Mouse (Mus musculus): ENCODE measurements at regions not wholly inside any gene's neighbourhood (a gene's known extent, or its start where the extent isn't known, plus 50 kb on each side); places are given as distances from the start of the nearest gene placed in this dataset.

DNA sequence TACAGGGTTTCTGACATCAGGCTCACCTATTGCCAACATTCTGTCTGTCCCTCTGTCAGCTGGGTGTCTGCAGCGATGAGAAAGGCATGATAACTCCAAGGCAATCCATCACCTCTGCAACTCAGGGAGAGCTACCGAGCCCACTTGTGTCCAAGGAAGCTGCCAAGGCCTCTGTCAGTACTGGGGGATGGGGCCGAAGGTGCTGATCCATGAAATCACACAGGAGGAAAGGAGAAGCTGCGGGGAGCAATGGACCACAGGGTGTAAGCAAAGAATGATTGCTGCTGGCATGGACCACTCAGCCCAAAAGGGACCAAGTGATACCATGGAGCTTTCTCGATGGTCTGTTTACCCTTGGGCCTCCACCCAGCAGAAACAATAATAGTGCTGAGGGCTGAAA is 67.5 kb upstream of the Mid1ip1 start:
- CTCF ChIA-PET, result no interaction called here
- POLR2A ChIA-PET, result no interaction called here

GRCm38 (mm10) chrX:10650881-10651280 is 63.9 kb upstream of the Mid1ip1 start:
- POLR2A ChIA-PET, result no interaction called here
- CTCF ChIA-PET, result interaction anchor here in 3 of 4 experiments (0.7 to 1.3 kb wide), 4 partner anchors 73 to 773 kb away, joined by 3 to 6 read pairs (median 4); no protein-coding TSS in a partner anchor

All from embryonic stem cell, embryonic (primary cell).